Comparison of ENCODE assay signal across 9 mouse cellular contexts in genomic region chr4:155488232-155489025, GRCm38 (mm10). TPM values are rescaled to one million over a fixed set of nuclear protein-coding genes. Genes with fewer than 3 reads are reported as not detected.
DNase-seq lines count a peak whose midpoint lies in the region; ATAC-seq and TF ChIP-seq lines count a peak whose summit lies in the region.
"Had no signal": no experiment of that assay in that cellular context is flagged by ENCODE, and none has a peak within 500 bp of the region (broad histone marks: within the 10 kb centered on the region; RNA-seq: fewer than 3 reads in every experiment).

No protein-coding gene starts in this region.

- no peak overlapping the region for H3K4me3 ChIP-seq in kidney, adult 2 months (ENCODE audit: insufficient read depth, low read depth, low read length)
- no peak overlapping the region for H3K4me3 ChIP-seq in lung, embryonic 15.5 days

- H3K27ac ChIP-seq in kidney, adult 2 months (ENCODE audit: insufficient read depth, low read depth, low read length), result peak overlapping the region; percentile 87
- H3K27ac ChIP-seq in lung, embryonic 15.5 days, result peak overlapping the region; percentile 96

- H3K9ac ChIP-seq in lung, embryonic 15.5 days, result 0 out of 2 replicates have a peak overlapping the region, but pooled peaks have one; percentile 3

- 28% methylated on average over 8 of the region's 8 CpGs for WGBS in kidney, adult 2 months
- 49% methylated on average over 8 of the region's 8 CpGs for WGBS in lung, embryonic 15.5 days

- no peaks in the 10 kb centered on the region for H3K36me3 ChIP-seq in kidney, adult 2 months (ENCODE audit: control insufficient read depth, insufficient read depth, low read length)
- no peaks in the 10 kb centered on the region for H3K36me3 ChIP-seq in lung, embryonic 15.5 days

- H3K4me2 ChIP-seq in lung, embryonic 15.5 days, result peak overlapping the region; percentile 34

- no peak for TF ChIP-seq POLR2A in kidney, adult 2 months (IDR thresholded peaks at IDR 0.05; ENCODE audit: low read depth, low read length)

- H3K4me1 ChIP-seq in kidney, adult 2 months (ENCODE audit: control insufficient read depth, insufficient read depth, low read length), result peaks cover 25% of the 10 kb centered on the region
- peaks cover 49% of the 10 kb centered on the region for H3K4me1 ChIP-seq in lung, embryonic 15.5 days

- H3K27me3 ChIP-seq in kidney, adult 2 months (replicated peaks; ENCODE audit: control insufficient read depth, insufficient read depth, low read length), result no peaks in the 10 kb centered on the region
- no peaks in the 10 kb centered on the region for H3K27me3 ChIP-seq in lung, embryonic 15.5 days

- no peak for TF ChIP-seq CTCF in kidney, adult 2 months (conservative IDR thresholded peaks at IDR 0.05; ENCODE audit: insufficient read depth, insufficient read length, low read depth, low read length)

- H3K9me3 ChIP-seq in lung, embryonic 15.5 days, result no peaks in the 10 kb centered on the region

- intact Hi-C loops in left cerebral cortex, postnatal 4 days (cut with DNase I), result no loop called here

- peak; percentile 63 for DNase-seq in left cerebral cortex, postnatal 4 days
- DNase-seq in left cerebral cortex, adult 9 months (ENCODE audit: low spot score in 2 of 2), result no peak
- DNase-seq in brain, adult 2 months (ENCODE audit: low read depth, low spot score), result peak; percentile 44
- peak; percentile 73 for DNase-seq in heart, adult 8-10 months (ENCODE audit: low spot score)
- peak; percentile 95 for DNase-seq in kidney, adult 2 months
- peak; percentile 70 for DNase-seq in skeletal muscle tissue, adult 2 months (ENCODE audit: low read depth, low spot score)

- ATAC-seq in lung, embryonic 15.5 days (ENCODE audit: borderline replicate concordance, extremely low read depth, low FRiP score, low TSS enrichment), result peak; percentile 89
- no peak for ATAC-seq in frontal cortex, adult (ENCODE audit: low TSS enrichment)

RNA-seq across cellular contexts. Expression of gene Gnb1, which starts 2.7 kb away (rescaled TPM):
- 1,000 to 10,000 TPM; 1,273 to 1,305 TPM for total RNA-seq in left cerebral cortex, postnatal 4 days (2021)
- total RNA-seq in heart, adult 8-10 months (2022), result 100 to 1,000 TPM; 136 to 150 (median 142) TPM
- polyA plus RNA-seq in kidney, adult 2 months (2012; rRNA removed), result 399 and 462 TPM in 2 replicates
- polyA plus RNA-seq in lung, embryonic 15.5 days (2015; fragmentation: Nextera tagmentation; extraction: Ambion mirVana), result 527 and 534 TPM in 2 replicates

RNA-seq across cellular contexts. Expression of gene Tmem52, which starts 19.5 kb away (rescaled TPM):
- not detected for total RNA-seq in left cerebral cortex, postnatal 4 days (2021)
- total RNA-seq in heart, adult 8-10 months (2022), result 1 to 10 TPM; 4.2 to 9.6 (median 6.2) TPM
- polyA plus RNA-seq in kidney, adult 2 months (2012; rRNA removed), result 14.7 and 15.7 TPM in 2 replicates
- 0.18 and 0.27 TPM in 2 replicates for polyA plus RNA-seq in lung, embryonic 15.5 days (2015; fragmentation: Nextera tagmentation; extraction: Ambion mirVana)
- total RNA-seq: neutrophil, adult 5-6 weeks had no signal

Comparison
In these comparisons a context has a peak if more than half of its experiments do, and no peak if none do; other contexts are left out.
1. DNase-seq: peak in left cerebral cortex, postnatal 4 days (single experiment), brain, adult 2 months (single experiment), heart, adult 8-10 months (single experiment), kidney, adult 2 months (single experiment) and skeletal muscle tissue, adult 2 months (single experiment); none in left cerebral cortex, adult 9 months (0 of 2).
2. RNA of gene Gnb1, which starts 2.7 kb away (total RNA-seq): 1,273 to 1,305 TPM in left cerebral cortex, postnatal 4 days; 136 to 150 TPM in heart, adult 8-10 months; every median in the first group is over 4 times any median in the second.
3. RNA of gene Tmem52, which starts 19.5 kb away (total RNA-seq): 4.2 to 9.6 TPM in heart, adult 8-10 months; not detected in left cerebral cortex, postnatal 4 days; every median in the first group is over 4 times any median in the second.